Mouse (Mus musculus): ENCODE data around the gene Thada. TPM values are rescaled to one million over a fixed set of nuclear protein-coding genes. Genes with fewer than 3 reads are reported as not detected.

Gene Thada
- total RNA-seq, 2 experiments from 2014 or later, result 12.2 to 15.7 TPM

GRCm38 (mm10) chr17:84152976-84153786 lies 312.8 kb downstream of the Thada start:
- DNase-seq (ENCODE audit: extremely low spot score in 1 of 2, low spot score in 1 of 2), result no peak

DNA sequence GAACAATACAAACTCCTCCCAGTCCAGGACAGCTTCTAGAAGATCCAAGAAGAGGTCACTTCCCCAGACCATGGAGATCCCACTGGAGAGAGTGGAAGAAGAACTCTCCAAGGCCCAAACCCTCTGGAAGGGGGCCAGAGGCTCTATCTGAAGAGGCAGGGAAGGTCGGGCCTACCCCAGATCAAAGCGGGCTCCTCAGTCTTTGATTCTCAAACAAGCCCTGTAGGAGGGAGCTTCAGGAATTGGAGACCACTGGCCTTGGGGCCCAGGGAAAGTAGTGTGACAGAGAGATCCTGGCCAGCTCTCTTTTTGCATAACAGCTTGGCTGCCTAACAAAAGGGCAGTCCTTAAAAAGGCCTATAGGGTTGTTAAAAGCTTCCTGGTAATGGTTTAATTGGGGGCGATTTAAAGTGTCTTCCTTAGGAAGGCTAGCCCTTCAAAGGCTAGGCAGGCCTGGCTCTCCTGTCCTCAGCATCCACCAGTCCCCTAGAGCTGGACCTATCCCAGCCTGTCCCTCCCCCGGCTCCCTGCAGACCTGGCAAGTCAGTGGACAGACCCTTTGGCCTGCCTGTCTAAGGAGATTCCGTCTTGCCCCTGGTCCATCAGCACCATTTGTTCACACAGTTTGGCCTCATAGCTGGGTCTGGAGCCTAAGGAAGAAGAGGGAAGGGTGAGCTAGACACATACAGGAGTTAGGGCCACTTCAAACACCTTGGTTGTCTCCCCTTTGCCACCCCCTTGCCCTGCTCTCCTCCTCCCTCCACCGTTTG lies 313.6 kb downstream of the Thada start:
- no peak for DNase-seq (ENCODE audit: extremely low spot score in 1 of 2, low spot score in 1 of 2)

DNA sequence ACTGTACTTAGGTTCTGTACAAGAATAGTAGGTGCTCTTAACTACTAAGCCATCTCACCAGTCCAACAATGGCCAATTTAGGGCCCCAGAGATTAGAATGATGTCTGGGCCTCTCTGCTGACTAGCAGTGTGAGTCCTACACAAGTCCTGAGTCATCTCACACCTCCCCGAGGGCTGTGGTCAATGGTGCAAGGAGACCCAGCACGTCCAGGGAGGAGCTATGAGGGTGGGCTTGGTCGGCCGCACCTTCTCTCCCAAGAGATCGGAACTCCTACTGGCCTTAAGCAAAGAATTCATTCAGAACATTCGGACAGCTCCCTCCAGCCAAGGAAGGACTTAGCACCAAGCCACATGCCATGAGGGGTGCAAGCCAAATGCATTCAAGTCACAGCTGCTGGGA lies 314.7 kb downstream of the Thada start:
- no peak for DNase-seq (ENCODE audit: extremely low spot score in 1 of 2, low spot score in 1 of 2)

DNA sequence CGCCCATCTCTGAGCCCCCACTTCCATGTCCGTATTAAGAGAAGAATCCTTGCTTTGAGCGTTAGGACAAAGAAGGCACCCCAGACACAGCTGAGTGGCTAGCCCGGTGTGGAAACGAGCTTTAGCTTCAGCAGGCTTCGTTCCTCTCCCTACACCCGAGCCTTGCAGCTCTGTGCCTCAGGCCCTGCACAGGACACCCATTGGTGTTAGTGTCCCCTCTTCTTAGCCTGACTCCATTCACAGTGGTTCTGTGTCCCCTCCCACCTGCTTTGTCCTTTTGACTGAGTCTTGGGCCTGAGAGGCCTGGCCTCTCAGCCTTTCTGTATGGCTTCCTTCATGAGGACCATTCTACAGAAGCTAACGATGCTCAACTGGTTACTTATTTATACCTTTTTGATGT lies 315.7 kb downstream of the Thada start:
- DNase-seq (ENCODE audit: extremely low spot score in 1 of 2, low spot score in 1 of 2), result no peak

DNA sequence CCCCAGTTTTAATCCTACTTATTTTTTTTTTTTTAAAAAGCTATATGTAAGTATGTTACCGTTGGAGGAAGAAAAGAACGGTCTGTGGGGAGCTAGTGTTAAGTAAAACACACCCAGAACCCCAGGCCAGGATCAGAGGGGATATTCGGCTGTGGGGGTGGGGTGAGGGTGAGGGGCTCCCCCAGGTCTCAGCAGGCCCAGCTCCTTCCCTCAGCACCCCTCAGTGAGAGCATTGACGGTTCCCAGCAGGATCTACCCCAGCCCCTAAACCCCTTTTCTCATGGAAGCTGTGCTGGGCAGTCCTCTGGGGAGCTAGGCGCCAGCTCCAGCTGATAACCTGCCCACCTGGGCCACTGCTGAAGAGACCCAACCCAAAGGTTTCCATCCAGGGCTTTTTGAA lies 316.4 kb downstream of the Thada start:
- no peak for DNase-seq (ENCODE audit: extremely low spot score in 1 of 2, low spot score in 1 of 2)

DNA sequence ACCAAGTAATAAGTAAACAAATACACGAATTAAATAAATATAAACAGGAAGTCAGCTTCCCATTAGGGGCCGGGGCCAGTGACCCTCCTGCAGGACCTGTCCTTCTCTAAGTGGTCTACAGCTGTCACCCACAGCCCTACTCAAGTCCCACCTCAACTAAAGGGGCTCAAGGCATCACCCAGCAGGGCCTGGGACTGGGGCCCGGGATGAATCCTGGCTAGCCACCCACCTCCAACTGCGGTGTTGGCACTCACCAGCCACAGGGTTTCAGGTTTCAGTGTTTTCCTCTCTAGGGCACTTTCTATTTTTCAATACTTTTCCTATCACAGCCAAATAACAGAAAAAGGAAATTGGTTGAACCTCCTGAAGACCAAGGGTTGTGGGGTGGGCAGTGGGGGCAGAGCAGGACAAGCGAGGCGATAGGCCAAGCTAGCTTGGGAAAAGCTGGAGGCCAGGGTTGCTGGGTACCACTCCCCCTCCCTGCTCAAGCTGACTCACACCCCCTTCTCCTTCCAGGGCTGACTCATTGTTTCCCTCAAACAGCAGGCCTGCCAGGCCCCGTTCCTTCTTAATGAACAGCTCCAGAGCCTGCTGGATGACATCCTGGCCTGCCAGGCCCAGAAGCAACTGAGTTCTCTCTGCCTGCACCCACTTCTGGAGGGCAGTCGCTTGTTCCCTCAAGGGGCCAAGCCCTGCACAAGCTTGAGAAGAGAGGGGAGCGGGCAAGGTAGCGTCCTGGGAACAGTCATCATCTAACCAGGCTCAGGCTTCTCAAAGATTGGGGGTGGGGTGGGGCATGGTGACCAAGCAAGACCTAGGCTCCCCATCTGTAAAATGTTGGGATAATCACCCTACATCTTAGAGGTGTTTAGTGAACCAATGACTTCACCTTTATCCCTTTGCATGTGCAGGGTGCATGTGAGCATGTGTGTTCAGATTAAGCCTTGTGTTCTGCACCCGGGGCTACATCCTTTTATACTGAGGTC lies 317.2 kb downstream of the Thada start:
- DNase-seq (ENCODE audit: extremely low spot score in 1 of 2, low spot score in 1 of 2), result peak in 1 of 2 experiments; percentile 33

GRCm38 (mm10) chr17:84147183-84148108 lies 318.6 kb downstream of the Thada start:
- DNase-seq (ENCODE audit: extremely low spot score in 1 of 2, low spot score in 1 of 2), result no peak

DNA sequence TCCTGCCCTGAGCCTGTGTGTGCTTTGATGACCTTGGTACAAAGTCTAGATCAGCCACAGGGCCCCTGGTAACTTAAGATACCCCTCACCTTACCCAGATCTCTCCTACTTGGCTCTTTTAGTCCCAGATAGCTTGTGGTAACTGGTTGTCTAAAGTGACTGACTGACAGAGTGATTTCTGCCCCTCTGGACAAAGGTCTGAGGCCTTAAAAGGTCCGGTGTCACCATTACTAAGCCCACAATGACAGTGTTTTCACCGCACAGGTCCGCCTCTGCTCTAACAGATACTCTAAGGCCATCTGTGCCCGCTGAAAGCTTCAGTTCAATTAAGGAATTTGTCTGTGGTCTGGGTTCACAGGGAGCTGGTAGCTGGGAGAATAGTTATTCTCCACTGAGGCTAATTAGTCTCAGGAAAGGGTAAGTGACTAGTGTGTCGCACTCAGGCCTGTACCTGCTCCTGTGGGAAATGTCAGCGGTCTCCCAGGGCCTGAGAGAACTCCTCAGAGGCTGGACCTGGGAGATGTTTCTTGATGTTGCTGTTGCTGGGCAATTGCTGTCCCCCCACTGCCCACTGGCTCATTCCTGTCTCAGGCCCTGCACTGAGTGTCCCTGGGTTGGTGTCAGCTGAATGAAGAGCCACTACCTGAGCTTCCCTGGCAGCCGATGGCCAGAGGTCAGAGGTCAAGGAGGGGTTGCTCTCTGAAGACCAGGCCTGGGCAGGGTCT lies 319.4 kb downstream of the Thada start:
- DNase-seq (ENCODE audit: extremely low spot score in 1 of 2, low spot score in 1 of 2), result no peak

DNA sequence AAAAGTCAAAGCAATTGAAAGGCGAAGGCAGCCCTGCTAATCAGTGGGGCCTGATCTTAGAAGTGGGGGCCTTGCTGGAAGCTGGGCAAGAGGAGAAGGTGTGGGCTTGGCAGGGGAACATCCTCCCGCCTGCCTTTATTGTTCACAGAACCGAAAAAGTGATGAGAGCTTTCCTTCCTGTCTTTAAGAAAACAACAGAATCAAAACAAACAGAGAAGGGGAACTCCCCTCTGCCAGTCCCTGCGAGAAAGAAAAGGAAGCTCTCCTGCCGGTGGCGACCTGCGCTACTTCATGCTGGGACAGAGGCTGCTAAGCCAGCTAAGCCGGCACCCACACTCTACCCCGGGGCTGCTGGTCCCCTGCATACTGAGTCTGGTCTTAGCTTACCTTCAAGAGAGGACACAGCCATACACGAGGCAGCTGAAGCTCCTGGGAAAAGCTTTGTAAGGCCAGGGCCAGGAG lies 320.1 kb downstream of the Thada start:
- DNase-seq (ENCODE audit: extremely low spot score in 1 of 2, low spot score in 1 of 2), result no peak

GRCm38 (mm10) chr17:84144762-84145599 lies 321.0 kb downstream of the Thada start:
- DNase-seq (ENCODE audit: extremely low spot score in 1 of 2, low spot score in 1 of 2), result no peak

DNA sequence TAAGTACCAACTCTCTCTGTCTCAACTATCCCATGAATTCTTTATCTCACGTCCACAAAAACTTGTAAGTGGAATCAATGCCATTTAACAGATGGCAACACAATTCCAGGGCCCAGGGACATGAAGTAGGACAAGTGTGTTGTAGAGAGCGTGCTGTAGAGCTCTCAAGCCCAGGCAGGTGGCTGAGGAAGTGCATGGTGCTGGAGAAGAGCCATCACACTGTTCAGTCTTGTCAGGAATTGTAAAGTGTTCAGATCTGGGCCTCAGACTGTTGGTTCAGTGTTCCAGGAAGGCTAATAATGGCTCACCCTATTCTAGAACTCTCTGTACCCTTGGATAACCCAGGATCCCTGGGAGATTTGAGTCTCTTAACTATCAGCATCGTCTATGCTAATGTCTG lies 321.9 kb downstream of the Thada start:
- DNase-seq (ENCODE audit: extremely low spot score in 1 of 2, low spot score in 1 of 2), result no peak

GRCm38 (mm10) chr17:84143219-84143844 lies 322.7 kb downstream of the Thada start:
- no peak for DNase-seq (ENCODE audit: extremely low spot score in 1 of 2, low spot score in 1 of 2)

- no peak for DNase-seq (ENCODE audit: extremely low spot score in 1 of 2, low spot score in 1 of 2)
Observed at GRCm38 (mm10) chr17:84141691-84142090, 324.3 kb downstream of the Thada start.

DNA sequence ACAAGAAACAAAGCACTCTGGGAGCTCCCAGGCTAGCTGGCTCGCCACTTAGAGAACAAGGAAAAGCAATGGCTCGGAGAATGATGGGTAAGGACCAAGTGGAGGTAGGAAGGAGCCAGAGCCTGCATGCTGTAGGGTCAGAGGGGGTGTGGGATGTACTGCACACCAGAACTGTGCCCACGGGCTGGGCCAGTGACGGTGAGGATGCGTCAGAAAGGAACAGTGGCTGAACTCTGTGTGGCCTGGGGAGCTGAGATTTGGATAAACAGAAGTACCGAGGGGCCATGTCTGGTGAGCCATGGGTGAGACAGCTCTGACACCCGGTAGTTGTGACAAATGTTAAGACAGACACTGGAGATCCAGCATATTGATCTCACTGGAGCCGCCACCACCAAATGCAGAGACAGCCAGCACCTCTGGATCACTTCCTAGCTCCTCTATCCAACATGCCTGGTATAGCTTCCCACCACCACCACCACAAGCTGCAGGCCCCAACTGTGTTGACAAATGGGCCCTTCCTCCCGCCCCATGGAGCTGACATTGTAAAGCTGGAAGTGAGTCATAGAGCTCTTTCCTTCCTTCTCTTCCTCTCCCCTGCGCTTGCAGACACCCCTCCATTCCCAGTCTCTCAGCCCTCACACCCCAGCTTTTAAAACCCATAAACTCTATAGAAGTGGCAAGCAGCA lies 325.0 kb downstream of the Thada start:
- no peak for DNase-seq (ENCODE audit: extremely low spot score in 1 of 2, low spot score in 1 of 2)
